Comparison of ENCODE assay signal across 8 mouse cellular contexts in the genomic region with DNA sequence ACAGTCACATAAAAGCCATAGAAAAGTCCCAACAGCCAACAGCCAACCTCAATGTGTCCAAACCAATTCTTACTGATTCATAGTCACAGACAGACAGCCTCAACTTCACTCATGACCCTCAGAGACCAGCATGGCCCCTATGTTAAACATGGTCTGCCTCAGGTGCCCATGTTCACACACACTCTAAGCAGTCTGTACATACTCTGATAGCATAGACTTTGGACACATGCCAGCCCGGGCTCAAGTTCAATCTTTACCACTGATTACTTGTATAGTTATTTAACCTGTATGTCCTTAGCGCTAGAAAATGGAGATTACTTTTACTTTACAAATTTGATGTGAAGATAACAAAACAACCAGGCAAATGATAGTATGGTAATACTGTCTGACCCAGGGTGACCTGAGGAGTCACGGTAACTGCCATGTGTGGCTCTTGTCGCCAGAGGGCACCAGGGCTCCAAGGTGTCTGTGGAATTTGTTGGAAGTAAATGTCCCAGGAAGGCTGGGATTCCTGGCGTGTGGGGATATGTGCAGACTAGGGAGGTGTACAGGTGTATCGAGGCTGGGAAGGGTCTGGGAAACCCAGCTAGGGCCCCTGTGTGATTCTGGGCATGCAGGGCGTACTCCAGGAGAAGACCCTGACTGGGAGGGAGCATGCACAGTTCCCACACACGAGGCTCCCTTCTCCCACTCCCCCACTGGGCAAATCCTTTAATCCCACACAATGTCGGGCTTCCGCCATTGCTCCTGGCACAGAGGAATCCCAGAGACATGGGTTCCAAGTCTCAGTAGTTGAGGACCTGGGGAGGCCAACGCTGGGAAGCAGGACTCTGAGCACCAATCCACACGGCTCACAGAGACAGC. TPM values are rescaled to one million over a fixed set of nuclear protein-coding genes. Genes with fewer than 3 reads are reported as not detected.
DNase-seq lines count a peak whose midpoint lies in the region; ATAC-seq lines count a peak whose summit lies in the region.

No protein-coding gene starts in this region.

- peak; percentile 69 for DNase-seq in MN1 (ENCODE audit: low spot score)
- DNase-seq in c-Kit-negative CD71-positive TER-119-positive erythroid progenitor cells, embryonic 14.5 days (ENCODE audit: low read depth, low spot score), result peak; percentile 86
- DNase-seq in fibroblast of lung, adult 2 months (ENCODE audit: low read depth), result peak; percentile 41
- peak; percentile 78 to 82 for DNase-seq in heart, postnatal 10 days
- DNase-seq in kidney, postnatal 36 days, result peak; percentile 80 to 88
- peak; percentile 82 for DNase-seq in lung, postnatal 14 days
- DNase-seq in retina, embryonic 14.5 days (ENCODE audit: low spot score), result peak; percentile 83

- intact Hi-C loops in heart, postnatal 10 days (cut with DNase I), result loop anchor here (1.0 to 2.0 kb wide), 3 partner anchors 29 to 253 kb away; no protein-coding TSS in a partner anchor

- ATAC-seq in activated CD4-positive, CD25-positive, alpha-beta regulatory T cell, adult 4 months, result no peak

RNA-seq across cellular contexts. Expression of gene Slc6a9, which starts 4.8 kb away (rescaled TPM):
- total RNA-seq in heart, postnatal 10 days (2021), result 1 to 10 TPM; 5.0 to 5.5 TPM
- polyA plus RNA-seq in activated CD4-positive, CD25-positive, alpha-beta regulatory T cell, adult 4 months (2017; shearing (Covaris generic)), result under 1 TPM in 1 of 2 experiments, not detected in 1; 0.51 TPM

RNA-seq across cellular contexts. Expression of gene Ccdc24, which starts 42.9 kb away (rescaled TPM):
- under 1 TPM; 0.36 to 0.55 TPM for total RNA-seq in heart, postnatal 10 days (2021)
- polyA plus RNA-seq in activated CD4-positive, CD25-positive, alpha-beta regulatory T cell, adult 4 months (2017; shearing (Covaris generic)), result not detected

RNA-seq across cellular contexts. Expression of gene B4galt2, which starts 53.8 kb away (rescaled TPM):
- 10 to 100 TPM; 13.7 to 15.6 TPM for total RNA-seq in heart, postnatal 10 days (2021)
- not detected for polyA plus RNA-seq in activated CD4-positive, CD25-positive, alpha-beta regulatory T cell, adult 4 months (2017; shearing (Covaris generic))

RNA-seq across cellular contexts. Expression of gene Atp6v0b, which starts 57.6 kb away (rescaled TPM):
- total RNA-seq in heart, postnatal 10 days (2021), result 100 to 1,000 TPM; 133 to 134 TPM
- 100 to 1,000 TPM in 1 of 2 experiments, 10 to 100 TPM in 1; 75.9 to 111 TPM for polyA plus RNA-seq in activated CD4-positive, CD25-positive, alpha-beta regulatory T cell, adult 4 months (2017; shearing (Covaris generic))
